Mouse (Mus musculus) adrenal gland, adult (tissue): Measurements from ENCODE around the gene Acsm4.

Experiments
- DNase-seq, 2 experiments: peaks; one replicate each; pipeline ENCODE4 v3.0.0; 2022 to 2023; ENCODE audit warnings: low spot score in 1 of 2; ENCODE audit not compliant: inconsistent age in 2 of 2

Acsm4 gene

DNA sequence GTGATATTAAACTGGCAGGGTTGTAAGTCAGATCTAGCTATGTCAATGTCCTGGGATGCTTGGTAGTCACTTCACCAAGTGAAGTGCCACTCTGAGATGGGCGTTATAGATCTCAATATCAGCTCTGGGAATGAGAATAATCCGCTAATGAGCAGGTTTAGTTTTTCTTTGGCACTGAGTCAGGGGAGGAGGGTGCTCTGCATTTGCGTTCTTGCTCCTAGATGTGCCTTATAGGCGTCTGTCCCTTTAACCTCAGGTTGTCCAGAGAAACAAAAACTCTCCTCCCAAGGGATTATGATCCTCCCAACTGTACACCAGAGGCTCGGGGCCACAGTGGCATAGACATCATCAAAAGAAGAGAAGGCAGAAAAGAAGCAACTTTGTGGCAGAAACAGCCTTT lies at the start of gene Acsm4:
Gene Acsm4, plus strand, starts transcription at position 301 of the 400 bp plus-strand sequence.
- DNase-seq, result no peak

DNA sequence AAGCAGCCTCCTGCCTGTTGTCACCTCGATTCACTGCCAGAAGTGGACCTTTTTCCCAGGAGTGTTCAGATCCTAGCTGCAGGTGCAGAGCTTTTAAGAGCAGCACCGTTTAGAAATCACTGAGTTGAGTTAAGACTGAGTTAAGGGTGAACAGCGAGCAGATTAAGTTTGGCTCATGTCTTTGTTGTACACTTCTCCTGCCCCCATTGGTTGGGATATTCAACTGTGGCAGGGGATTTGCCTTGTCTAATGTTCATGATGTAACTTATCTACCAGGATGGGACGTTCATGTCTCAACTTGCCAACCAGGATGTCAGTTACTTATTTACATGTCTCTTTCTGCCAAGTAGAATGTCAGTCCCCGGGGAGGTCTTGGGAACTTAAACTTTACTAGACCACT lies 47.5 kb upstream of the Acsm4 start:
- DNase-seq, result no peak

DNA sequence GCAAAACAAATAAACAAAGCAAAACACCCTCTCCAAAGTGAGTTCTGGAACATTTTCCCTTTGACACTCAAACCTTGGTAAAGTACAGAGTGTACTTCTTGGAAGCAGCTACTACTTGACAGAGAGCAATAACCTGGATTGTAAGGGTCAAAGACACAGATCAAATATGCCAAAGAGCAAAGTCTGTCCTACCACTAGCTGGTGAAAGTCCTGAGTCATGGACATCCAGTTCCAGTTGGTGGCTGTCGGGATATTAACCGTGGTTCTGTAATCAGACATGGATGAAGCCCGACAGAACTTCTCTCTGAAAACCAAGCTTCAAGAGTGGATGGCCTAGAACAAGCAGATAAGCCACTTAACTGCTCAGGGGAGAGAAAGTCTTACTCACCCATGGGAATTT lies 21.9 kb upstream of the Acsm4 start:
- peak in 1 of 2 experiments; percentile 16 for DNase-seq

DNA sequence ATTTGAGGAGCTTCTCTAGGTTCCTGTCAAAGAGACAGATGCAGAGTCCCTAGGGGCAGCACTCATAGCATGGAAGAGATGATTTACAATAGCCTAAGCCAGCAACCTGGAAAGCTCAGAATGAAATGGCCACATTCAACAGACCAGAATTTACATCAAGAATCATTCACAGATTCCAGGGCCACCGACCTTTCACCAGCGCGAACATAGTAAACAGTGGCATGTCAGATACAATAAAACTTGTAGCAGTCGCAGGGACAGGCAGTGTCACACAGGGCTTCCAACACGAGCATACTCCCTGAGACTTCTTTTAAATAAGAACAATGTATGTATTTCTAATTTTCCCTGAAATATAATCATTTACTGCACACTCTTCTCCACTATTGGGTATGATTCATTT lies 19.4 kb upstream of the Acsm4 start:
- no peak for DNase-seq

DNA sequence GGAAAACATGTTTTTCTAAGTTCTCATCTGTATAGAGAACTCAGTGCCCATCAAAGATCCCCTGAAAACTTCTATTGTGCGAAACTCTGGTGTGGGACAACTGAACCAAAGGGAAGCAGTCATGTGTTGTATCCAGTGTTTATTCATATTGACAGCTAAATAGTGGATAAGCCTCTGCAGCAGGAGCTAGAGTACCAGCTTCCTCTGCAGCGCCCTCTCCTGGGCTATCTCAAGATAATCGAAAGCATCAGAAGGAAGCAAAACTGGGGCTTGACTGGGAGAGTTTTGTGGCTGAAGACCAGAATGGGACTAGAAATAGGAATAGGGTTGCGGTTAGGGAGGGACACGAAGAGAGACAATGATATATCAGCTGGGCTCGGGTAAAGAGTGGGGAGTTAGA lies 18.9 kb upstream of the Acsm4 start:
- peak; percentile 19 to 66 for DNase-seq

DNA sequence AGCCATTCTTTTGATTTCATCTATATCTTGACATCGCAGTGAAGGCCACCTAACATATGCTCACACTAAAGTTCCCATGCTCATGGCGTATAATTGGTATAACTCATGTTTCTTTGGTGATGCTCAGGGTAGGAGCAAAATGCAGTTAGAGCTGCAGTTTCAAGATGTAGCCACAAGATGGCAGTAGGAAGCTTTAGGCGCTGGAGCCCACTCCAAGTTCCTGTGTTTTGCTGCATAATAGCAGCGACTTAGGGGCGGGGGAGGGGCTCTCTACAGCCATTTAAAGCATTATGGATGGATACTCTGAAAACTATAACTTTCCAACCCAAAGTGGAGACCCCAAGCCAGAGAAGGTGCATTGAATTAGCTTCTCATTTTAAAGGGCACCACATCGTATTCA lies 16.4 kb upstream of the Acsm4 start:
- DNase-seq, result peak; percentile 28 to 66

DNA sequence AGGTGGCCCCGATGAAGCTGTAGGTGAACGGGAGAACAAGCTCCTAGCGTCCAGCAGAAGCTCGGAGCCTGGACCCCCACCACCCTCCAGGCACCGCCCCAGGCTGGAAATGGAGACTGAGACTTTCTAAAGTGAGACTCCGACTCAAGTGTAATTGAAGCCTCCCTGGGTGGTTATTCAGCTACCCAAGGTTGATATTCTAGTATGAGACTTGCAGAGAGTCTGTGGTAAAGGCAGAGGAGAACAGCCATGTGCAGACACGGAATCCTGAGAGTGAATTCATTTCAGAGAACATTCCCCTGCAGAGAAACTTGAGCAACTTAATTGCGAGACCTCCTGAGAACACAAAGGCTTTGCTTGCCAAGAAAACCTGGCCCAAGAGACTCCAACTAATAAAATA lies 9.7 kb upstream of the Acsm4 start:
- no peak for DNase-seq

DNA sequence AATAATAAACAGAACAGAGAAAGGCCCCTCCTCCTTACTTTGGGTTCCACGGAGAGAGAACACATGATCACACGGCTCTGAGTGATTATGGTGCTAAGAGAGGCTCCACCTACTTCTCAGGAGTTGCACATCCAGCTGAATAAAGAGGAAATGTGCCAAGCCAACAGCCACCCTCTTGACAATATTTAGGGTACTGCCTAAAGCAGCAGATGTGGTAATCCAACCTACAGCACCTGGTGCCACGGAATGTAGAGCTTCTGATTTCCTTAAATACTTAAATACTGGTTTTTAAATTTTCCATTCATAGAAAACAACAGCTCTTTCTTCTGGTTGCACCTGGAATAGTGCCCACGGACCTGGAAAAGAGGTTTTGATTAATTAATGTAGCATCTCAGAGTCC lies 7.1 kb upstream of the Acsm4 start:
- no peak for DNase-seq

DNA sequence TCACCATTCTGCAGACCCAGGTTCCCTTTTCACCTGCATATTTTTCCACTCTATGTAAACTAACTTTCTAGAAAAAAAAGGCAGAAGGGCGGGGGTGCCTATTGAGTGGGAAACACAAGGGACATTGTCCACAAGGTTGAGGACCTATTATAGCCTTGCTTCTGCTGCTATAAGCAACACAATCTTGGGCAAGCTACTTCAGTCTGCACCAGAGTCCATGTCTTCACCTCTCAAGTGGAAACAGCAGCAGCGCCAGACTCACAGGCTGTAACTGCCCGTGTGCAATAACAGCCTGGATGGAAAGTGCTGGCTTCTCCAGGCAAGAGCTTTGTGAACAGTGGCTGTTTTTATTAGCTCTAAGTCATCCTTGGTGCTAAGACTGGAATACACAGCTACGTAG lies 2.5 kb downstream of the Acsm4 start:
- DNase-seq, result no peak

DNA sequence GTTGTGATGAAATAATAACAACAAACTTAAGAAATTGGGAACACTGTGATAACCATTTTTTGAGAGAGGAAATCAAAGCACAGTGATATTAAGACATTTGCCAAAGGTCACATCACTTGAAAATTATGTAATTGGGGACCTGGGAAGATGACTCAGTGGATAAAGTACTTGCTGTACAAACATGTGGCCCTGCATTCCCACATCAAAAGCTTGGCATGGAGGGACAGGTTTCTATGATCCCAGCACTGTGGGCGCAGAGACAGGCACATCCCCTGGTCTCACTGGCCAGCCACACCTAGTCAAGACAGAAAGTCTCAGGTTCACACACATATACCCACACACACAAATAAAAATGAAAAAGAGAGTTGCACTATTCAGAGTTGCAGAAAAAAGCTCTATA lies 5.1 kb downstream of the Acsm4 start:
- peak; percentile 65 to 76 for DNase-seq

DNA sequence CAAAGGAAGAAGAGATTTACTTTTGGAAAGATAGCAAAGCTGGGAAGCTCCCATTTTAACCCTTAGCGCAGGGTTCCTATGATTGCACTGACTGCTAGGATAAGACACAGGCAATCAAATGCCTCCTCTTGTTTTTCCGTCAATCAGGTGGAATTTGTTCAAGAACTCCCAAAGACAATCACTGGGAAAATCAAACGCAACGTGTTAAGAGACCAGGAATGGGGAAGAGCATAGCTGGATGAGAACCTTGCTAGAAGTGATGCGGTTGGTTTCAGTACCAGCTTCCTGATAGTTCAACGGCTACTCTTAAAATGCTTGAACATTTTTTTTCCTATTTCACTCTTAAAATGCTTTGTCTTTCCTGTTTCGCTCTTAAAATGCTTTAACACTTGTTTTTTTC lies 24.3 kb downstream of the Acsm4 start:
- DNase-seq, result no peak

DNA sequence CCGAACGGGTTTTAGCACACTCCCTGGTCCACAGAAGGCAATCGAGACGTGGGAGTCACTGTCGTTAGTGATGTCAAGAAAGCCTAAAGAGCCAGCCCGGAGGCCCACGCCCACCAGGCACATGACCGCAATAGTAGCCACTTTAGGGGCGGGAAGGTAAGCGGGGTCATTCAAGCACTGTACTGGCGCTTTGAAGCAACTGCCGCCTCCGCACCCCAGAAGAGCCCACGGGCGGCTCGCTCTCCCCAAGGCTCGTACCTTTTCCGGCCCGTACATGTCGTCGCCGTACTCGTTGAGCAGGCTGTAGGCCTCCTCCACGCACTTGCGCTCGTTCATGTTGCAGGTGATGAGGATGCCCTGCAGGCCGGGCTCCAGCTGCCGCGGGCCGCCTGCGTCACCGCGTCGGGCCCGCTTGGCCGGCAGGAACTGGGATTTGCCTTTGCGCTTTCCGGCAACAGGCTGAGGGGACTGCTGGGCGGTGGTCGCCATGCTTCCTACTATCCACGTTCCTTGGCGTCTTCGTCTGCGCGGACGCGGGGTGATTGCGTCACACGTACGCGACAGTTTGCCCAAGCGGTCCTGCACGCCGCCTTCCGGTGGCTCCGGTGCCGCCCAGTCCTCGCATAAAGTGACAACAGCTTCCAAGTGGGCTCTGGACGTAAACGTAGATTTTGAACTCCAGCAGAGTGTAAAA lies 30.6 kb downstream of the Acsm4 start, which contains the start of gene Thumpd1:
Gene Thumpd1, minus strand, starts transcription at position 546 of the 694 bp plus-strand sequence.
- peak; percentile 92 to 97 for DNase-seq

DNA sequence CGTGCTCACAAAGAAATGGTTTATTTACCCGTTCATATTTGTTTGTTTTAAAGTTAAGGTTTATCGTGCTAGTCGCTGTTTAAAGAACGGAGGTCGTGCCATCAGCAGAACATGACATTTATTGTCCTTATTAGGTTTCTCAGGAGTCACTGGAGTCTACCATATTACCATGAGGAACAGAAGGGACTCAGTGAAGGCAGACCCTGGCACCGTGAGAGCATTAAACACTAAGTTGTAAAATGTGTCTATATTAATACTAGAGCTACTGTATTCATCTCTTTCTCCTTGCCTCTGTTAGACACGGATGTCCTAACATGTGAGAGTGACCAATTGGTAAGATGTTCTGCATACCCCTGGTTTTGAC lies 31.1 kb downstream of the Acsm4 start:
- no peak for DNase-seq

DNA sequence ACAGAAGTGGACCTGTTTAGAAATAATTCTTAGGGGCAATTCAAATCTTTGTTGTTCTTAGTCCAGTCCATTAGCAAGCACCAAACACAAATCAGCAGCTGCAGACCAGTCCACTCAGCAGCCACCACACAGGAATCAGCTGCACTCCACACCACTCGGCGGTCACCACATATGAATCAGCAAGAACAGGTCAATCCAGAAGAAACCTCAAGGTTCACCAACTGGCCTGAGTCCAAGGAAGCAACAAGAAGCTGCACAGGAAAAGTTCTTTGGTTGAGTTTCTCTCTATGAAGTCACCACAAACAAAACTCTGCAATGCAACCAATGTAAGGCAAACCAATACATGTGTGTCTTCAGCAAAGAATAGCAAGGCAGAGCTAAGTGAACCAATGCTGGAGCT lies 37.8 kb downstream of the Acsm4 start:
- DNase-seq, result peak; percentile 57 to 61

DNA sequence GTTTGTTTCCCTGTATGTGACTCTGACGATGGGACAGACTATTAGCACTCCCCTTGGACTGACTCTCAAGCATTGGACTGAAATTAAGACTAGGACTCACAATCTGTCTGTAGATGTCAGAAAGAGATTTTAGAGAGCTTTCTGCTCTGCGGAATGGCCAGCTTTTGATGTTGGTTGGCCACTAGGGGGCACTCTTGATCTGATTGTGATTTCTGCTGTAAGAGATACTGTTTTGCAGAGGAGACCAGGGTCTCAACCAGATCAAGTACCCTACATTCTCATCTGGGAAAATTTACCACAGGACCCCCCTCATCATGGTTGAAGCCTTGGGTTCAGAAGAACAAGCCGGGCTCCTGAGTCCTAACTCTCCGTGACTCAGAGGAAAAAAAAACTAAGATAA lies 41.4 kb downstream of the Acsm4 start:
- peak; percentile 14 to 67 for DNase-seq

DNA sequence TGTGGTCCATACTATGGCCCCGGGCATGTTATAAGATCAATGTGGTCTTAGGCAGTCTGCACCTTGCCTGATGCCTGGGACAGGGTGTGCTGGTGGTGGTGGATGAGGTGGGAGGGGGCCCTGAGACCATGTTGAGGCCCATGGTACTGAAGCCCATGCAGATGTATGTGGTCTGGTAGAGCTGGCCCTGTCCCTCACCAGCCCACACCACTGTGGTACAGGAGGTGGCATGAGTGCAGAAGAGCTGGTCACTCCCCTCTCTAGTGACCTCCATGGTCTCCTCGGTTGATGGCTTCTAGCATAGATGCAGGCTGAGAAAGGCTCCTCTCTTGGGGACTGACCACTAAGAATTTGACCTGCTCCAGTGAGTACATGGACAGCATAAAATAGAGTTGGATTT lies 49.1 kb downstream of the Acsm4 start:
- DNase-seq, result no peak

DNA sequence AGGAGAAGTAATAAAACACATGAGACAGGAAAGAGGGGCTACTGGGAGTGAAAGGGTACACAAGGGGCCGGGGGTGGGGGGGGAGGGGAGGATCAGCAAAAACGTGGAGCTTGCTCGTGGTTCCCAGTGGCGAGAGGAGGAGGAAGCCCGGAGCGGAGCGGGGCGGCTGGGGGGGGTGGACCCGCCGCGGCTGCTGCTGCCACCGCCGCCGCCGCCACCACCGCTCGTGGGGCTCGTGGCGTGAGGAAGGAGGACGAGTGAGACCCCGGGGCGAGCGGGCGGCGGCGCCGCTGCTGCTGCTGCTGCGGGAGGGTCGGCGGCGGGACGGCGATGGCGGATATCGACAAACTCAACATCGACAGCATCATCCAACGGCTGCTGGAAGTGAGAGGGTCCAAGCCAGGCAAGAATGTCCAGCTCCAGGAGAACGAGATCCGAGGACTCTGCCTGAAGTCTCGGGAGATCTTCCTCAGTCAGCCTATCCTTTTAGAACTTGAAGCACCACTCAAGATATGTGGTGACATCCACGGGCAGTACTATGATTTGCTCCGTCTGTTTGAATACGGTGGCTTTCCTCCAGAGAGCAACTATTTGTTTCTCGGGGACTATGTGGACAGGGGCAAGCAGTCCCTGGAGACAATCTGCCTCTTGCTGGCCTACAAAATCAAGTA lies 50.1 kb downstream of the Acsm4 start:
- peak in 1 of 2 experiments; percentile 59 for DNase-seq

DNA sequence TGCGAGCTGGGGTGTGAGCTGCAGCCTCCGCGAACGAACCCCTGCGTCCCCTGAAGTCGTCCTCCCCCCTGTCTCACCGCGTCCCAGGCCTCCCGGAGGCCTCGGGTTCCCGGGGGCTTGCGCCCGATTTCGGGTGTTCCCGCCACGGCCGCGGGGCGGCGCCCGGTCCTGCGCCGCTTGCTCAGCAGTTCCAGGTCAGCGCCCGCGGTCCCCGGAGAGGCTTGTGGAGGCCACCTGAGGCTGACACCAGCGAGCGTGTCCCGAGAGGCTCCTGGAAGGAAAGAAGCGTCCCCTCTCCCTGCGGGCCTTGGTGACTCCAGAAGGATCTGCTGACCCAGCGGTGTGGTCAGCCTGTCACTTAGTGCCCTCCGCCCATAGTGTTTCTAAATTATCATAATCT lies 54.5 kb downstream of the Acsm4 start:
- DNase-seq, result peak in 1 of 2 experiments; percentile 34

DNA sequence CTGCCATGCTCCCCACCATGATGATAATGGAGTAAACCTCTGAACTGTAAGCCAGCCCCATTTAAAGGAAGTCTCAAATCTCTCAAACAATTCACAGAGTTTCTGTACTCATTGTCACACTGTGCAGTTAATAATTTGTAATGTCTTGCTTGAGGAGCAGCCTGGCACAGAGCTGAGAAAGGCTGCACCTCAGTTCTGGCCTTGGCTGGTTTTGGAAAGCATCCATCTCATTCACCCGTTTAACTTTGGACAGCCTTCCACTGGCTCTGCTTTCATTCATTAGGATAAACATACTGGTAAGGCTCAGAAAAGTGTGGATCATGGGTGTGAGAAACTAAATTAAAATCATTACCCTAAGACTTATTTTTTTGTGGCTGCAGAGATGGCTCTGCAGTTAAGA lies 56.0 kb downstream of the Acsm4 start:
- peak in 1 of 2 experiments; percentile 56 for DNase-seq

DNA sequence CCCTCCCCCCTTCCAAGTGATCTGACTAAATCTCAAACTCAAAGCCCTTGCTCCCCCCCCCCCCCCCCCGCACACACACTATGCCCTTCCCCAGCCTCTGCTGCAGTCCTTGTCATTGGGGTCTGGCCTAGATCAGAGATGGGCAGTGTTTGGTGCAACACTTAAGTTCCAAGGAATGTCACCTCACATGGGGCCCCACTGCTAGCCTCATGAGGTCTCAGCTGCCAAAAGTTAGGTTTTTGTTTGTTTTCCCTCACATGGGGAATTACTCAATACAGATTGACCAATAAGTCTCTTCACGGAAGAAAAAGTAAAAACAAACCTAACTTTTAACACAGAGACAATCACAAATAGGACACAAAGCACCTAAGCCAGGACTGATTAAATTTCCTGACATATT lies 58.9 kb downstream of the Acsm4 start:
- DNase-seq, result no peak

DNA sequence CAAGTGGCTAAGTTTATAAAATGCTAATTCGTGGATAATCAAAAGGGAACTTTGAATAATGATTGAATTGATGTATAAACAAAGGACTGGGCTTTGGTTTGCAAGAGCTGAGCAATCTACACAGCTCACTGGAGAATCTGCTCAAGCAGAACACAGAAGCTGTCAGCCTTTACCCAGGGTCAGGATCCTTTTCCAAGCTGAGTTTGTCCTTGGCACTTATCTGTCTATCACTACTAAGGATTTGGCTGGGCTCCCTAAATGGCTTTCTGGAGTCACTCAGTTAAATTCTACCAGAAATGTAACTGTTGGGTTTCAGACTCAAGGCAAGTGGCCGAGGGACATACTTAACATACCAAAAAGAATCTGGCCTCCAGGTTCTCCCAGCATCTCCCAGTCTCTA lies 60.1 kb downstream of the Acsm4 start:
- peak; percentile 52 to 87 for DNase-seq

DNA sequence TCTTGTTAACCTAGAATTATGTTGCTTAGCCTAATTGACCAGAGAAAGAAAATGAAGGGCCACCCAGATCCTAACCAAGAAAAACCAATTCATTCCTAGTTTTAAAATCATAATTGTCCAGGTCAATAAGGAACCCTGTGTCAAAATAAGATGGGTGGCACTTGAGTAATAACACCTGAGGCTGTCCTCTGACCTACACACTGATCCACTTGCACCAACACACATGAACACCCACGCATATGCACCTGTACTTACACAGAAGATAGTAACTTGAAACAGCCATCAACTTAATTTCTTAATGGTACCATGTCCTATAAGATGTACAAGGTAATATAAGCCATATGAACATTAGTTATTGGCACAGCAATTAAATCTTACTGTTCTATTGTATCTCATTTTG lies 63.9 kb downstream of the Acsm4 start:
- DNase-seq, result no peak

DNA sequence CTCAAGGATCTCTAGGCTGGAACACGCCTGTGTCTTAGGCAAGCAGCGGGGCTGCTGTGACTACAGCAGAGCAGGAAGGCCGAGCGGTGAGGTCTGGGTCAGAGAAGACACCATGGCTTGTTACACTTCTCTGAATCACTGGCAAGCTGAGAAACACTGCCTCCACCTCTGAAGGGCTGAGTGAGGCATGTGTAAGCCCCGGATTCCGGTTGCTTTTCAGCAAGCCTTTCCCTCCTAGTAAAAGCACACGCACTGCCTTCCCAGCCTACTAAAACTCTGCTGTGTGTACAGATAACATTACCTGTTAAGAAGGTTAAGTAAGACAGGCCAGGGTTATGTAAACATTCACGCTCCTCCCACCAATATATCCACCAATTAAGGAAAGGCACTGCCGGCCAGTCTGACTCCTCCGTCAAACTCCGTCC lies 70.7 kb downstream of the Acsm4 start, which contains the start of gene Acsm3:
Gene Acsm3, plus strand, starts transcription at position 397 of the 425 bp plus-strand sequence.
- DNase-seq, result peak; percentile 30 to 79
